Mouse (Mus musculus): ENCODE measurements around the gene Stab2.
A peak's percentile ranks its signal among the peaks of the same experiment; 100 is the strongest.

The Stab2 gene

GRCm38 (mm10) chr10:86824093-86824492 lies 183.7 kb downstream of the Stab2 start:
- DNase-seq = no peak

GRCm38 (mm10) chr10:86821014-86821413 lies 186.8 kb downstream of the Stab2 start:
- no peak for DNase-seq

- peak; percentile 65 for DNase-seq
These were observed 188.1 kb downstream of the Stab2 start for GRCm38 (mm10) chr10:86819649-86820165.

- DNase-seq = no peak
These were observed 192.7 kb downstream of the Stab2 start for GRCm38 (mm10) chr10:86815133-86815532.

GRCm38 (mm10) chr10:86814292-86815131 lies 193.3 kb downstream of the Stab2 start:
- no peak for DNase-seq

GRCm38 (mm10) chr10:86810612-86811011 lies 197.2 kb downstream of the Stab2 start:
- no peak for DNase-seq

- no peak for DNase-seq
These were observed 197.8 kb downstream of the Stab2 start for GRCm38 (mm10) chr10:86810000-86810399.

GRCm38 (mm10) chr10:86808013-86808758 lies 199.6 kb downstream of the Stab2 start:
- peak; percentile 18 for DNase-seq

- no peak for DNase-seq
These were observed 200.5 kb downstream of the Stab2 start for GRCm38 (mm10) chr10:86807362-86807761.

GRCm38 (mm10) chr10:86796073-86796741 lies 211.6 kb downstream of the Stab2 start:
- DNase-seq = no peak

- no peak for DNase-seq
These were observed 212.9 kb downstream of the Stab2 start for GRCm38 (mm10) chr10:86794794-86795535.

- DNase-seq = no peak
These were observed 213.6 kb downstream of the Stab2 start for GRCm38 (mm10) chr10:86794196-86794595.

- no peak for DNase-seq
These were observed 214.3 kb downstream of the Stab2 start for GRCm38 (mm10) chr10:86793509-86793951.

GRCm38 (mm10) chr10:86791507-86792184 lies 216.2 kb downstream of the Stab2 start:
- DNase-seq = no peak
